Mouse (Mus musculus): Measurements from ENCODE around the gene Stom. TPM values are rescaled to one million over a fixed set of nuclear protein-coding genes. Genes with fewer than 3 reads are reported as not detected.

The Stom gene
- total RNA-seq, 1 experiment, result 11.6 TPM

- H3K4me1 ChIP-seq (ENCODE audit: control insufficient read depth in 2 of 2, insufficient read depth in 2 of 2, low read length in 2 of 2, poor library complexity in 1 of 2), result 0 out of 4 replicates have a peak, but pooled peaks cover 0 to 2% of the 10 kb centered on the region in 2 experiments
- TF ChIP-seq CHD2 (IDR thresholded peaks at IDR 0.05; ENCODE audit: low read depth, low read length), result no peak
- no peak for TF ChIP-seq ZC3H11A (IDR thresholded peaks at IDR 0.05; ENCODE audit: borderline replicate concordance, low read depth, low read length)
- TF ChIP-seq HCFC1 (IDR thresholded peaks at IDR 0.05; ENCODE audit: borderline replicate concordance, insufficient read depth, low read length), result no peak
- TF ChIP-seq MAFK (IDR thresholded peaks at IDR 0.05; ENCODE audit: insufficient read depth, low read depth, low read length), result no peak
- no peak for TF ChIP-seq ZNF384 (IDR thresholded peaks at IDR 0.05; ENCODE audit: low read depth, low read length)
- H3K9ac ChIP-seq (ENCODE audit: insufficient read depth, low read depth, low read length, poor library complexity, severe bottlenecking), result no peak overlapping the region
- DNase-seq (ENCODE audit: low read depth, low spot score), result no peak
- no peaks in the 10 kb centered on the region for H3K9me3 ChIP-seq (ENCODE audit: control insufficient read depth, insufficient read depth, low read depth, low read length)
- H3K27ac ChIP-seq (ENCODE audit: insufficient read depth, low read depth, low read length, poor library complexity, severe bottlenecking), result no peak overlapping the region
- no peaks in the 10 kb centered on the region for H3K36me3 ChIP-seq (ENCODE audit: control insufficient read depth, insufficient read depth, low read length, poor library complexity, severe bottlenecking)
- in situ Hi-C loops (cut with MboI; ENCODE audit: low sequenced_read_pairs in 2 of 2, unreplicated experiment in 2 of 2), result loop anchor here in 1 of 2 experiments (5.0 kb wide), 1 partner anchor 80 kb away; no protein-coding TSS in a partner anchor
- H3K4me3 ChIP-seq (ENCODE audit: insufficient read depth in 1 of 2, low read depth in 1 of 2, low read length in 2 of 2, poor library complexity in 1 of 2, severe bottlenecking in 1 of 2), result no peak overlapping the region
Measured at GRCm38 (mm10) chr2:35292700-35293099, 44.1 kb downstream of the Stom start.

- Histone ChIP-seq H3K4me1 (ENCODE audit: control insufficient read depth in 2 of 2, insufficient read depth in 2 of 2, low read length in 2 of 2, poor library complexity in 1 of 2) (0 out of 4 replicates have a peak, but pooled peaks cover 0 to 2% of the 10 kb centered on the region in 2 experiments), H3K9ac (ENCODE audit: insufficient read depth, low read depth, low read length, poor library complexity, severe bottlenecking) (no peak overlapping the region), H3K4me3 (ENCODE audit: insufficient read depth in 1 of 2, low read depth in 1 of 2, low read length in 2 of 2, poor library complexity in 1 of 2, severe bottlenecking in 1 of 2) (no peak overlapping the region), H3K27ac (ENCODE audit: insufficient read depth, low read depth, low read length, poor library complexity, severe bottlenecking) (no peak overlapping the region), H3K9me3 (ENCODE audit: control insufficient read depth, insufficient read depth, low read depth, low read length) (no peaks in the 10 kb centered on the region), H3K36me3 (ENCODE audit: control insufficient read depth, insufficient read depth, low read length, poor library complexity, severe bottlenecking) (no peaks in the 10 kb centered on the region)
- no peak for TF ChIP-seq ZNF384 (IDR thresholded peaks at IDR 0.05; ENCODE audit: low read depth, low read length)
- TF ChIP-seq CHD2 (IDR thresholded peaks at IDR 0.05; ENCODE audit: low read depth, low read length), result no peak
- peak; percentile 56 for DNase-seq (ENCODE audit: low read depth, low spot score)
- in situ Hi-C loops (cut with MboI; ENCODE audit: low sequenced_read_pairs in 2 of 2, unreplicated experiment in 2 of 2), result loop anchor here in 1 of 2 experiments (5.0 kb wide), 1 partner anchor 80 kb away; no protein-coding TSS in a partner anchor
Measured at GRCm38 (mm10) chr2:35291856-35292255, 44.9 kb downstream of the Stom start.

DNA sequence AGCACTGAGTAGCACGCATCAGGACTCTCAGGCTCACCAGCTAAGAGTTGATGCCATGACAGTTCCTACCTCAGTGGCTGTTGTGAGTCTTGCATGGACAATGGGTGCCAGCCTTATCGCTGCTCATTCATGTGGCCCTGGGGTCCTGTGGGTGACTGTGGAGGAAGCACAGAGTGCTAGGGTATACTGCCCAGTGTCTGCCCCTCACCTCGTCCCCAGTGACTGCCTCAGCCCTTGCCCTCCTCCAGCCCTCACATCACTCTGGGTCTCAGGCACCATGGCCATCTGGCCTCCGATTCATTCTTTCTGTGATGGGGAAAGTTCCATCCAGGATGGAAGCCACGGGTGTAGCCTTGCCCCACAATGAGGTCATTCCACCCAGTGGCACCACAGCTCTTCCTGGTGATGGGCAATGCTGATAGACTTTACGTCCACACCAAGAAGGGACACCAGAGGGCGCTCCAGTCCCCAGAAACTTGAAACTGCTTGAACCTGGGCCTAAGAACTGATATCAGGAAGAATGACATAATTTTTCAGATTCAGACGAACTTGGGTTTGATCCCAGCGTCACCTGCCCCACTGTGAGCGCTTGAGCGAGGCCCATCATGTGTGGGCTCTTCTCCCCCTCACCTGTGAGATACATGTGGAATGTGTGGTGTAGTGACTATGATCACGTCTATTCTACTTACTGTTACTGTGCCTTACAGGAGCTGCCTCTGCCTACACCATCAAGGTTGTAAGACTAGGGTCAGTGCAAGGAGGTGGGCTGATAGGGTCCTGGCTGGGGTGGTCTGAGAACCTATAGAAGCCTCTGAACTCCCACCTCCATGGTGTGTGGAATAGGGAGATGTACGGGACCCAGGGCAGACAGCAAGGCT, 47.8 kb downstream of the Stom start:
- H3K36me3 ChIP-seq (ENCODE audit: control insufficient read depth, insufficient read depth, low read length, poor library complexity, severe bottlenecking), result no peaks in the 10 kb centered on the region
- 0 out of 4 replicates have a peak, but pooled peaks cover 0 to 2% of the 10 kb centered on the region in 2 experiments for H3K4me1 ChIP-seq (ENCODE audit: control insufficient read depth in 2 of 2, insufficient read depth in 2 of 2, low read length in 2 of 2, poor library complexity in 1 of 2)
- no peaks in the 10 kb centered on the region for H3K9me3 ChIP-seq (ENCODE audit: control insufficient read depth, insufficient read depth, low read depth, low read length)
- TF ChIP-seq ZC3H11A (IDR thresholded peaks at IDR 0.05; ENCODE audit: borderline replicate concordance, low read depth, low read length) (peak; percentile 82), ZNF384 (IDR thresholded peaks at IDR 0.05; ENCODE audit: low read depth, low read length) (no peak)
- no peak overlapping the region for H3K27ac ChIP-seq (ENCODE audit: insufficient read depth, low read depth, low read length, poor library complexity, severe bottlenecking)
- in situ Hi-C loops (cut with MboI; ENCODE audit: low sequenced_read_pairs in 2 of 2, unreplicated experiment in 2 of 2), result no loop called here
- no peak overlapping the region for H3K4me3 ChIP-seq (ENCODE audit: insufficient read depth in 1 of 2, low read depth in 1 of 2, low read length in 2 of 2, poor library complexity in 1 of 2, severe bottlenecking in 1 of 2)
- no peak overlapping the region for H3K9ac ChIP-seq (ENCODE audit: insufficient read depth, low read depth, low read length, poor library complexity, severe bottlenecking)
- peak; percentile 65 for DNase-seq (ENCODE audit: low read depth, low spot score)

DNA sequence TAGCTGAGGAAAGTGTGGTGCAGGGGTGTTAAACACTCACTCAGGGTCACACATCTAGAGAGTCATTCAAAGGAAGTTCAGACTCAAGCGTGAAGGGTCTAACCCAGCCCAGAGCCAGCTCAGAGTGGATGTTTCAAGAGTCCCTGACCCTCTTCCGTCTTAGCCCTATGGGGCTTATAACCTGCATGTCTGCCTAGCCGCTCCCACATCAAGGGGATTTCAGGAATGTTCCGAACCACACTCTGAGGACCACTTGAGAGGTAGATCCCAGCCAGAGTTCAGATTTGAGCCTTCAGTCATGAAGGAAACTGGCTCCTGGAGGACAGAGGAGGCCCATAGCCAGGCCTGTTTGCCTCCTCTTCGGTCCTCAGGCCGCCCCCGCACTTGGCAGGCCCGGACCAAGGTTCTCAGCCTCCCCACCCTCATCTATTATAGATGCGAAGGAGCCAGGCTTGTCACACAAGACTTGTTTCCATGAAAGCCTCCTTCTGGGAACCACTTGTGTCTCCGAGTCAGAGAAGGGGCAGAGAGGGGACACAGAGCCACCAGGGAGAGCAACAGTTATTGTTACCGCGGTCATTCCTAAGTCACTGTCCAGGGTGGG, 49.7 kb downstream of the Stom start:
- no peak for TF ChIP-seq ZC3H11A (IDR thresholded peaks at IDR 0.05; ENCODE audit: borderline replicate concordance, low read depth, low read length)
- no peak for TF ChIP-seq ZNF384 (IDR thresholded peaks at IDR 0.05; ENCODE audit: low read depth, low read length)
- TF ChIP-seq CHD2 (IDR thresholded peaks at IDR 0.05; ENCODE audit: low read depth, low read length), result no peak
- TF ChIP-seq HCFC1 (IDR thresholded peaks at IDR 0.05; ENCODE audit: borderline replicate concordance, insufficient read depth, low read length), result no peak
- no peak for TF ChIP-seq MAFK (IDR thresholded peaks at IDR 0.05; ENCODE audit: insufficient read depth, low read depth, low read length)
- Histone ChIP-seq H3K36me3 (ENCODE audit: control insufficient read depth, insufficient read depth, low read length, poor library complexity, severe bottlenecking) (no peaks in the 10 kb centered on the region), H3K27ac (ENCODE audit: insufficient read depth, low read depth, low read length, poor library complexity, severe bottlenecking) (no peak overlapping the region), H3K9ac (ENCODE audit: insufficient read depth, low read depth, low read length, poor library complexity, severe bottlenecking) (no peak overlapping the region), H3K4me1 (ENCODE audit: control insufficient read depth in 2 of 2, insufficient read depth in 2 of 2, low read length in 2 of 2, poor library complexity in 1 of 2) (no peaks in the 10 kb centered on the region), H3K9me3 (ENCODE audit: control insufficient read depth, insufficient read depth, low read depth, low read length) (no peaks in the 10 kb centered on the region), H3K4me3 (ENCODE audit: insufficient read depth in 1 of 2, low read depth in 1 of 2, low read length in 2 of 2, poor library complexity in 1 of 2, severe bottlenecking in 1 of 2) (no peak overlapping the region)
- DNase-seq (ENCODE audit: low read depth, low spot score), result no peak
- in situ Hi-C loops (cut with MboI; ENCODE audit: low sequenced_read_pairs in 2 of 2, unreplicated experiment in 2 of 2), result no loop called here
